Mouse (Mus musculus) testis, adult 2 months (tissue): ENCODE measurements around the gene Gal.

ENCODE experiments used
- CTCF ChIP-seq: fragments of 200-500 bp; IDR thresholded peaks from 2 replicates; pipeline ENCODE4 v1.5.1; 2012; ENCODE audit warnings: low read depth, mild to moderate bottlenecking, inconsistent platforms, low read length, moderate library complexity; ENCODE audit not compliant: control insufficient read depth, insufficient read depth, insufficient replicate concordance
- POLR2A ChIP-seq: fragments of 200-500 bp; IDR thresholded peaks from 2 replicates; pipeline ENCODE4 v1.6.1; 2012; ENCODE audit warnings: low read depth, mild to moderate bottlenecking, inconsistent platforms, low read length, moderate library complexity; ENCODE audit not compliant: control insufficient read depth

GRCm38 (mm10) chr19:3434124-3434523 is 19.8 kb upstream of the Gal start:
- TF ChIP-seq POLR2A (no peak), CTCF (no peak)
